Mouse (Mus musculus) megakaryocyte, embryonic 14.5 days (primary cell): ENCODE data around the gene 6030408B16Rik. TPM values are rescaled to one million over a fixed set of nuclear protein-coding genes. Genes with fewer than 3 reads are reported as not detected.

Experiments
- H3K27me3 ChIP-seq: replicated peaks from 2 replicates; pipeline ENCODE3; 2012; ENCODE audit warnings: inconsistent platforms
- H3K36me3 ChIP-seq: replicated peaks from 2 replicates; pipeline ENCODE3; 2012; ENCODE audit warnings: low read length, inconsistent platforms, mixed read lengths
- H3K4me1 ChIP-seq: 2 replicates; pipeline ENCODE4 v1.6.1; 2012; ENCODE audit warnings: inconsistent platforms
- H3K4me3 ChIP-seq: replicated peaks from 2 replicates; pipeline ENCODE3; 2012; ENCODE audit warnings: moderate library complexity, mild to moderate bottlenecking, inconsistent platforms
- H3K9me3 ChIP-seq: 2 replicates; pipeline ENCODE4 v1.6.1; 2012; ENCODE audit warnings: inconsistent platforms
- FLI1 ChIP-seq: IDR thresholded peaks from 2 replicates; pipeline ENCODE4 v1.6.1; 2012; ENCODE audit warnings: low read length, inconsistent platforms, mixed read lengths
- GATA1 ChIP-seq: IDR thresholded peaks from 3 replicates; pipeline ENCODE4 v1.6.1; 2012; ENCODE audit warnings: mixed read lengths, low read length, inconsistent platforms, borderline replicate concordance
- polyA plus RNA-seq: library from polyadenylated mRNA; stranded (reverse); fragments of >175 nt; gene quantifications from 2 replicates; pipeline ENCODE4 v1.2.3, GENCODE M21; 2012; ENCODE audit warnings: low replicate concordance; ENCODE audit not compliant: insufficient read depth

Gene 6030408B16Rik
- polyA plus RNA-seq, 1 experiment, result not detected

DNA sequence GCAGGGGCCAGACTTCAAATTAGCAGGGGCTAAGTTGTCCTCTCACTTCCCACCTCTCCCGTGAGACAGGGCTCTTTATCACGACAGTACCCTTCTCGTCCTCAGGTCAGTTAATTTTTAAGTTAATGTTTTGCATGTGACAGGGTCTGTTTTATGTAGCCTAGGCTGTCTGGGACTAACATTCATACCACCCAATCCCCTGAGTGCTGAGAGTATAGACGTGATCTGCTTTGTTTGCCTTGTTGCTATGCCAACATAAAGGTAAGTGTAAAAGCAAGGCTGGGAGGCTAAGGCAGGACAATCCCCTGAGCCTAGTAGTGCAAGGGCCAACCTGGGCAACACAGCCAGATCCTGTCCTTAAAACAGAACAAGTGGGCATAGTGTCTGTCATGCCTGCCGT is 16.5 kb downstream of the 6030408B16Rik start:
- Histone ChIP-seq H3K4me1 (peaks cover 48% of the 10 kb centered on the region), H3K27me3 (peaks cover 10% of the 10 kb centered on the region), H3K9me3 (peaks cover under 1% of the 10 kb centered on the region), H3K36me3 (no peaks in the 10 kb centered on the region), H3K4me3 (no peak overlapping the region)
- no peak for TF ChIP-seq FLI1
- TF ChIP-seq GATA1, result no peak

DNA sequence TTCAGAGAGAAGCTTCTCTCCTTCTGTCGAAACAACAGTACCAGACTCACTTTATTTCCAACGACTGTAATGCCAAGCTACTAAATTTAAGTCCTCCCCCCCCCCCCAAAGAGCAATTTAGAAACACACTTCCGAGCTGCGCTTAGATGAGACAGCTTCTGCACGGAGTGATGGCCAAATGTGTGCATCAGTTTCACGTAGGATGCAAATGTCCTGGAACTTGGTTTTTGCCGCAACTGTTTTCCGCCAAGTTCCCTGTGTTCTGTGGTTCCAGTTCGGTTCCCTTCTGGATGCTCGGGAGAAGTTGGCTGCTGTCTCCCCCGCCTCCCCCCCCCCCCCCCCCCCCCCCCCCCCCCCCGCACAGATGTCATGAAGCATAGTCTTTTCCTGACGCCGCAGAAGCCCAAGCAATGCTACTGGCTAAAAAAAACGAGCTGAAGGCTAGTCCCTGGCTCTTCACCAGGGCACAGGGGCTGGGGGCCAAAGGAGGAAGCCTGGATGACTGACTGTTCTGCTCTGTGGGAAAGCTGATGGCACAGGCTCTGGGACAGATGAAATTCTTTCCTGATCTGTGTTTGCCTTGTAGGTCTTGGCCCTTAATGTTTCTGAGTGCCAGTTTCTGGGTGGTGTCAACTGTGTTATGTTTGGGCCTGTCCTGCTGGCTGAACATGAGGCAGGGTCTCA is 18.2 kb downstream of the 6030408B16Rik start:
- Histone ChIP-seq H3K4me3 (no peak overlapping the region), H3K27me3 (peaks cover 10% of the 10 kb centered on the region), H3K36me3 (no peaks in the 10 kb centered on the region), H3K4me1 (peaks cover 64% of the 10 kb centered on the region), H3K9me3 (peaks cover 10% of the 10 kb centered on the region)
- TF ChIP-seq FLI1 (no peak), GATA1 (no peak)

DNA sequence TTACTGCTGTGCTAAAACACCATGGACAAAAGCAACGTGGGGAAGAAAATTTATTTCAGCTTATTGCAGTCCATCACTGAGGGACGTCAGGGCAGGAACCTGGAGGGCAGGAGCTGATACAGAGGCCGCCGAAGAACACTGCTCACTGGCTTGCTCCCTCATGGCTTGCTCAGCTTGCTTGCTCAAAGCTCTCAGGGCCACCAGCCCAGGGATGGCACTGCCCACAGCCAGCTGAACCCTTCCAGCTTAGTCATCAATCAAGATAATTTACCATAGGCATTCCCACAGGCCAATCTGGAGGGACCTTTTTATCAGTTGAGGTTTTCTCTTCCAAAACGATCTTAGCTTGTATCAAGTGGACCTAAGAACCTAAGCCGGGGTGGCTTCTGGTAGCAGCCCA is 19.0 kb downstream of the 6030408B16Rik start:
- no peak overlapping the region for H3K4me3 ChIP-seq
- TF ChIP-seq FLI1 (no peak), GATA1 (no peak)
- H3K4me1 ChIP-seq, result peaks cover 67% of the 10 kb centered on the region
- peaks cover 10% of the 10 kb centered on the region for H3K9me3 ChIP-seq
- H3K36me3 ChIP-seq, result no peaks in the 10 kb centered on the region
- H3K27me3 ChIP-seq, result peaks cover 6% of the 10 kb centered on the region

DNA sequence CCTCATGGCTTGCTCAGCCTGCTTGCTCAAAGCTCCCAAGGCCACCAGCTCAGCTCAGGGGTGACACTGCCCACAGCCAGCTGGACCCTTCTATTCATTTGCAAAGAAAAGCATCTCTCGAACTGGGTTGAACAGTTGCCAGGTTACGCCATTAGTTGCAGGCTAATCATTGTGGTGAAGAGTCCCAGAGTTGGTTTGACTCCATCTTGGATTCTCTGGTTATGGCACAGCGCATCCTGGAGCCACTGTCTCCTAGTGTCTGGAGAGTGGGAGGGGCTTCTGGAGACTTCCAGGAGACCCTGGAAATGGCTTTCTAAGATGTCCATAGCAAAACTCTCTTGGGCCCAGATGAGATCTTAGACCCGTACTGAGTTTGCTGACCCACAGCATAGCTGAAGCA is 22.4 kb downstream of the 6030408B16Rik start:
- no peaks in the 10 kb centered on the region for H3K36me3 ChIP-seq
- peaks cover 10% of the 10 kb centered on the region for H3K9me3 ChIP-seq

DNA sequence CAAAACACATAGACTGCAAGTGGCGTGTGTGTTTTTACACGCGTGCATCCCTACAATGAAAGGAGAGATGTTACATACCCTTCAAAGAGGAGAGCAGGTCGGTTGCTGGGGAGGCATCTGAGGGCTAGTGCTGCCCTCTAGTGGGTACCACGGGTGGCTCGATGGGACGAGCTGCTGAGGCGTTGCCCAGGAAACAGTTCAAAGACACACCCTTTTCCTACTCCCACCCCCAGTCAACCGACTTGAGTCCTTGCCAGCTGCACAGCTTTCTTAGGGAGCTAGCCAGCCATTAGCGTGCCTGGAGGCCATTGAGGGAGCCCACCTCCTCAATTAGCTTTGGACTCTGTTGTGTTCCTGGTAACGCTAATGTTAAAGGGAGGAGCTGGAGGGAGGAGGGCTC is 22.8 kb downstream of the 6030408B16Rik start:
- H3K4me3 ChIP-seq, result peak overlapping the region; percentile 94
- peaks cover 4% of the 10 kb centered on the region for H3K27me3 ChIP-seq
- TF ChIP-seq FLI1 (no peak), GATA1 (no peak)
- H3K36me3 ChIP-seq, result no peaks in the 10 kb centered on the region
- peaks cover 77% of the 10 kb centered on the region for H3K4me1 ChIP-seq
- peaks cover 10% of the 10 kb centered on the region for H3K9me3 ChIP-seq

More for the DNA sequence above, 22.4 kb downstream of the 6030408B16Rik start:
- no peak for TF ChIP-seq GATA1
- no peak for TF ChIP-seq FLI1
- Histone ChIP-seq H3K4me3 (peak overlapping the region; percentile 94), H3K27me3 (peaks cover 4% of the 10 kb centered on the region), H3K4me1 (peaks cover 75% of the 10 kb centered on the region)

DNA sequence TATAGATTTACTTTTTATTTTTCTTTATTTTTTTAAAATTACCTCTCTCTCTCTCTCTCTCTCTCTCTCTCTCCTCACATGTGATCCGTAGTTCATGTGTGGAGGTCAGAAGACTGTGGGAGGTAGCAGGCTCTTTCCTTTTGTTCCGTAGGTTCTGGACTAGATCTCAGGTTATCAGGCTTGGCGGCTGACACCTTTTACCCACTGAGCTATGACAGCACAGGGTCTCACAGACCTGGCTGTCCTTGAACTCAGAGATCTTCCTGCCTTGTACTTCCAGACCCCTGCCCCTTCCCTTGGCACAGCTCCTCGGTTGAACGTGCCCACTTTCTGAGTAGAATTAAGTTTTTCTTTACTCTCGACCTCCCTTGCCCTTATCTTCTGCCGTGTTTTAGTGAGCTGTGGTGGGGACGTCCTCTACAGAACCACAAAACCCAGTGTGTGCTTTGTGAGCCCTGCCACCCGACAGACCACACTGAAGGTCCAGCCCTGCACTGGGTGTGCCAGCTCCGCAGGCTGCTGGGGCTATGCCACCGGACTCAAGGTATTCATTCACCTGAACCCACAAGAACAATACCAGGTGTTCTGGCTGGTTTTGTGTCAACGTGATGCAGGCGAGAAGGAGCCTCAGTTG is 23.4 kb downstream of the 6030408B16Rik start:
- Histone ChIP-seq H3K9me3 (peaks cover 10% of the 10 kb centered on the region), H3K27me3 (peaks cover 4% of the 10 kb centered on the region), H3K4me3 (peak overlapping the region; percentile 94), H3K4me1 (peaks cover 77% of the 10 kb centered on the region), H3K36me3 (no peaks in the 10 kb centered on the region)
- TF ChIP-seq FLI1 (no peak), GATA1 (no peak)

DNA sequence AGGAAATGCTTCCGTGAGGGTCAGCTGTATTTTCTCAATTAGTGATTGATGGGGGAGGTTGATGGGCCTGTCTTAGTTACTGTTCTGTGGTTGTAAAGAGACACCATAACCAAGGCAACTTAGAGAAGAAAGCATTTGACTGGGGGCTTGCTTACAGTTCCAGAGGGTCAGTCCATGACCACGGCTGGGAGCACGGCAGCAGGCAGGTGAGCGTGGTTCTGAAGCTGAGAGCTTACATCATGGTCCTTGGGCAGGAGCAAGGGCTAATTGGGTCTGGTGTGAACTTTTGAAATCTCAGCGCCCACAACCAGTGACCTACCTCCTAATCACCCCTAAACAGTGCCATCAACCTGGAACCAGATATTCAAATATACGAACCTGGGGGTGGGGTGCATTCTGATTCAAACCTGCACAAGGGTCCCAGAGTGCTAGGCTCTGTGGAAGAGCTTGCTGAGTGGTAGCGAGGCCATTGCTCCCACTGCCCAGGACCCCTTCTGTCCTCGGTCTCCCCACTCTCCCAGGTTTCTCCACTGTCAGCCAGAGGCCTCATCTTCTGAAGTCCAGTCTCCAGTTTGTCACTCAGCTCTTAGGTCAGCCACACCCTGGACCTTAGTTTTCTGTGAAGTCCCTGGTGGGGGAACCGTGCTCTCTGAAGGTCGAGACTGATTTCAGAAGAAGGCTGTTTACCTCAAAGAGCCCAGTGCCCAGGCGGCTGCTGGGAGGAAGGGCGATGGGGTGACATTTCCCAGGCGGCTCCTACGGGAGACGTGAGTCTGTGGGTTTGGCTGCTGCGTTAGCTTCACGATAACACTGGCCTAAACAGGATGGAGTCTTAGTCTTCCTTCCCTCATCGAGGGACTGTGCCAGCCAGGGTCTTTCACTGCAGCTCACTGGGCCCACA is 24.2 kb downstream of the 6030408B16Rik start:
- H3K4me3 ChIP-seq, result peak overlapping the region; percentile 94
- no peak for TF ChIP-seq GATA1
- no peak for TF ChIP-seq FLI1
- peaks cover 10% of the 10 kb centered on the region for H3K9me3 ChIP-seq
- peaks cover 7% of the 10 kb centered on the region for H3K27me3 ChIP-seq
- peaks cover 77% of the 10 kb centered on the region for H3K4me1 ChIP-seq
- no peaks in the 10 kb centered on the region for H3K36me3 ChIP-seq

DNA sequence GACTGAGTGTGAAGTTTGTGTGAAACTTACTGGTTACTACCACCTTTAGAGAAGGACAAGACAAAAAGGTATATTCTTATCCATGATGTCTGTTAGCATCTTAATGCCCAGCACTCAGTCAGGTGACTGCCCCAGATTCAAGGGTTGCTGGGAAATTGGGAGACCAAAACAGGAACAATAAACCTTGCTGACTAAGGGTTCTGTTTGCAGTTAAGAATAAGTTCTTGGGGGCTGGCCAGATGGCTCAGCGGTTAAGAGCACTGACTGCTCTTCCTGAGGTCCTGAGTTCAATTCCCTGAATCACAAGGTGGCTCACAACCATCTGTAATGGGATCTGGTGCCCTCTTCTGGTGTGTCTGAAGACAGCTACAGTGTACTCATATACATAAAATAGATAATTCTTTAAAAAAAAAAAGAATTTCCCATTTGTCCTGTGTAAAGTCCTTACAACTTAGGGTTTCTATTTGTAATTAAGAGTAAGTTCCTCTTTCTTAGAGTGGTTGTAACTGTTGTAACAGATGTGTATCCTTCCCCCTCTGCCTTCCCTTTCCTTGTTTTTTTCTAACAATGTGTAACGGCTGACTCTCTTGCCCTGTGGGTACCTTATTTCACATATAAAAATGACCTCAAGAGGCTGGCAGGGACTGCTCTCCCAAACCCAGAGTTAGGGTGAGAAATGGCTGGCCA is 24.9 kb downstream of the 6030408B16Rik start:
- TF ChIP-seq FLI1, result no peak
- TF ChIP-seq GATA1, result no peak

More for the DNA sequence above, 24.9 kb downstream of the 6030408B16Rik start:
- Histone ChIP-seq H3K27me3 (peaks cover 15% of the 10 kb centered on the region), H3K4me3 (peak overlapping the region; percentile 94), H3K36me3 (no peaks in the 10 kb centered on the region), H3K4me1 (peaks cover 83% of the 10 kb centered on the region), H3K9me3 (peaks cover 10% of the 10 kb centered on the region)
